Mouse (Mus musculus) T-helper 2 cell (primary cell): ENCODE data around the gene Pdcd4.

ENCODE experiments used
- in situ Hi-C: fragments of 300-600 bp; cut with MboI, MseI; formaldehyde crosslinking; loops from one replicate; pipeline ENCODE4 v1.15.1; 2025; ENCODE audit warnings: high pct_unique_total_duplicates

Pdcd4 gene

DNA sequence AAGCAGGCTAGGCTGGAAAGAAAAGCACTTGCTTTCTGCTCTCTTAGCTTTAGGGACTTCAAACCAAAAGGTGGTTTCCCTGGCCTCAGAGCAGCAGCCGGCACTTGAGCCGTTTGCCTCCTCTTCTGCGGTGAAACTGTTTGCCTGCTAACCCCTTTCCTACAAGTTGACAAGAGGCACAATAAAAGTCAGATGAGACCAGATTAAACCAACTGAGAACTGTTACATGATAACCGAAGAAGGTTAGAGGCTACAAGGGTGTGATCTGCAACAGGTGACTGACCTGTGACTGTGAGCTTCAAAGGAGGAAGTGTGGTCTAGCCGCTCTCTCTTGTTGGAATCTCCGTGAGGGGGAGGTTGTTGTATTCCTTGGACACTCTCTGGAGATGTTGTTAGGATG is 20.5 kb upstream of the Pdcd4 start:
- in situ Hi-C loops, result no loop called here

DNA sequence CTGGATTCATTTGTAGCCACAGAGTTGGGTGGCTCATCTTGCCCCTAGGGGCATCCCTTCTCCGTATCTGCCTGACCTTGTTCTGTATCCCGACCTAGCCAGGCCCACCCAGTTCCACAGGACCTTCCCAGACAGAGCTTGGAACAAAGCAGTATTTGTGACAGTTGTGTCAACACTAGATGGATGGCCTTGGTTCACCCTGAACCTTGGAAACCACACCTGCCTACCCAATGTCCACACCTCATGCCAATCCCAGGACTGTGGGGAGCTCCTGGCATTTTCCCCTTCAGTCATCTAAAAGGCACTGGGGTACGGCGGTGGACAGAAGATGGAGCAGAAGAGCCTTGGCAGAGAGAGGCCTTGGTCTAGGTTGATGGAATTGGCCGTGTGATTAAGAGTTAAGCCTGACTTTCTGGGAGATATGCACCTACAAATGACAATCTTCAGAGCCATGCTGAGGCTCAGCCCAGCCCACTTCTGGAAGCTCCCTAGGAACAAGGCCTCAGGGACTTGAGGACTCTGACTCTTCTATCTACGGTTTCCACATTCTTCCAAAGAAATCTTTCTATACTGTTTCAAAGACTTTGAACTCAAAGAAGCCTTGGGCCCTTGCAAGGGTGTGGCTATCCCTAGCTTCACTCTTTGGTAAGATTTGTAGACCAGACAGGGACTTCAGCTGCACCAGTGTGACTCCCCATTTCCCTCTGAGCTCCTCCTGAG is 18.9 kb upstream of the Pdcd4 start:
- in situ Hi-C loops, result no loop called here

DNA sequence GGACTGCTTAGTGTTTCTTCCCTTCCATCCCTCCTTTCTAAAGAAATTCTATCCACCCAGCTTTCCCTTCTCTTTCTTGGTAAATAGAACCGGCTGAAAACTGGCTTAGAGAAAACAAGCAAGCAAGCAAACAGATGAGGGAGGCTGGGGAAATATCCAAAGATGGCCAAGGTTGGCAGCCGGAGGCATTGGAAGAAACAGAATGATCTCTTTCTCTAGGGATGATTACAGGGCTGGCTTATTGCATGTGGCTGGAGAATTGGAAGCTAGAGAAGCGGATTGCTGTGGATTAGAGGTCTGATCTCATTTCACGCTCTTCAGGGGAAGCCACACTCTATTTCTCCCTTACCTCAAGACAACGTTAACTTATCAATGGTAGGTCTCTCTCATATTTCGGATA is 16.8 kb upstream of the Pdcd4 start:
- in situ Hi-C loops, result no loop called here

DNA sequence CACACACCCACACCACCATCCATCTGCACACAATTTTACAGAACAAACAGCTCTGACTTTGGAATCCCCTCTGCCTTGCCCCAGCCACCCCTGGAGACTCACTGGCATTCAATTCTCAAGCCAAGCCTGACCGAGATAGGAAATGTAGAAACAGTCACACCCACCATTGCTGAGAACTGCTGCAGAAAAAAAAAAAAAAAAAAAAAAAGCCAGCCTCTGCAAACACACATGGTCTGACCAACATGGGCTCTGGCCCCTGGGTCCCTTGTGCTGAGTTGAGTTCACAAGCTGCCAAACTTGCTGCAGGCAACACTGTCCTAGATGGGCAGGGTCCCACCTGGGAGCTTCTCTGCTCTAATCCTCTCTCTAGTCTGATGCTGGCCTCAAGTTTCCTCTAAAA is 14.3 kb upstream of the Pdcd4 start:
- in situ Hi-C loops, result no loop called here

DNA sequence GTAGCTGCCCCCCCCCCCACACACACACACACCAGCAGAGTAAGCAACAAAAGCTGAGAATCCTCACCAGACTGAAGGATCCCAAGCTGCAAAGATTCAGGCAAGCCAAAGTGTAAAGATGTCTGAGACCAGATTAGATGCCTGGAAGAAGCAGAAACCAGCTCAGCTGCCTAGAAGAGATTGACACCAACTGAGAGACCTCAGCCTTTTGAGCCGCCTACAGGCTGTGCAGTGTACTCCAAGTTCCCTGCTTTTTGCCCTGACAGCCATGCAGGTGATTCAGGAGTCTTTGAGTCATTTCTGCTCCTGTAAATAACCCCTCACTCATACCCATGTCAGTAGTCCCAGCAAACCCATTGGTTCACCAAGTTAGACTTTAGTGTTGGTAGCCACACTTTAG is 11.6 kb upstream of the Pdcd4 start:
- in situ Hi-C loops, result no loop called here

DNA sequence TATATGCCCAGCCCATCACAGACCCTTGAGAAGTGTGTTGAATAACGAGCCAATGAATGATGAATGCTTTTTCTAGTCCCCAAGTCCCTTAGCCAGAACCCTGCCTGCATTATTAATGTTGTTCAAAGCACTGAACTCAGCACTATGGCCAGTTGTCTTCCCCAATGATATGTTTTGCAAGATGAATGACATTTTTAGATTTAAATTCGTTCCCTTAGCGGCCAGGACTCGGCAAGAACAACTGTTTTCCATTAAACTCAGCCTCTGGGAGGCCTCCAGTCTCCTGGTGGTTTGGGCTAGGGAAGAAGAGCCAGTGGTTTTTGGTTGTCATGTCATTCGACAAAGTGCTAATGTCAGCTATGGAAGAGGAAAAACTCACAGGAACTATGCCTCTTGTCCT is 10.2 kb upstream of the Pdcd4 start:
- in situ Hi-C loops, result no loop called here

DNA sequence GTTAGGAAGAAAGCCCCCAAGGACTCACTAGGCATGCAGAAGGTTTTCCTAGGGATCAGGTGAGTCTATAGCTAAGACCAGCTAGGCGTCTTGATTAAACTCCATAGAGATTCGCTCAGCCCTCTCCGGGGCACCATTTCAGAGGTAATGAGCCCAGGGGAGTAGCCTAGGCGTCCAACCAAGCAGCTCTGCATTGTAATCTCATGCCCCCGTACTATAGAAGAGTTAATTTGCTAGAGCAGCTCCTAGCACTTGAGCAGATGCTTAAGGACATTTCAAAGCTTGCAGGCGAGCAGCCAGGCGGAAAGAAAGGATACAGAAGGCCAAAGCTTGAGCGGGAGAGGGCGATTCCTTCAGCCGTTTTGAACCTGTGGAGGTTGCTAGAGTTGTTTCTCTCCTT is 6.6 kb upstream of the Pdcd4 start:
- in situ Hi-C loops, result no loop called here

DNA sequence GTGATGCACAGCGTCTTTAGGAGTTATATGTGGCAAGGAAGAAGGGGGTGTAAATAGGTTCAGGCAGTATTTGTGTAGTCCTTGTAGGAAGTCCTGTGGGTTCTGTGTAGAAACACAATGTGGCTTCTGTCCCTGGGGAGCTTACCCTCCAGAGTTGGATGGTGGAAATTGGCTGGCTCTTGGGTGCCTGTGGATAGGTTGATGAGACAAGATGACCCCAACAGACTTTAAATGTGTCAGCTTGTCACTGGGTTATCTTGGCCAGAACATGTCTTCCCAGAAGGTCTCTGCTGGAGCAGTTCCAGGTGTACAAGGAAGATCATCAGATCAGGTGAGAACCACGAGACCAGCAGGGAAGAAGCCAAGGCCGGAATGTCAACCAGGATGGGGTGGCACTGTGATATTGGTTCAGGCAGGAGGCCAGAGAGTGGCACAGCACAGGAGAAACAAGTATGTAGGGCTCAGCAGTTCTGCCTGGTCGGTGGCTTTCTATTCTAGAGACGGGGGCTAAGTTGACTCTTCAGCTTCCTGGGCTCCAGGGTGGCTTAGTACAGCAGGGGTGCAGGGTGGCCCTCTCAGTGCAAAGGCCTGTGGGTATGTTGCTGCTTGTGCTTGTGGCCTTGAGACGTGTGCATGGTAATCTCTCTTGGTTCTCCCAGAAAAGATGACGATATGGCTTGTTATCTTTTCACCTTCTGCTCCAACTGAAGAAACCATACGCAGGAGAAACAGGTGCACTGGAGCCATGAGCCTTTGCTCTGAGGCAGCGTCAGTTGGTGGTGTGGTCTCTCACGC is 5.3 kb upstream of the Pdcd4 start:
- in situ Hi-C loops, result no loop called here

DNA sequence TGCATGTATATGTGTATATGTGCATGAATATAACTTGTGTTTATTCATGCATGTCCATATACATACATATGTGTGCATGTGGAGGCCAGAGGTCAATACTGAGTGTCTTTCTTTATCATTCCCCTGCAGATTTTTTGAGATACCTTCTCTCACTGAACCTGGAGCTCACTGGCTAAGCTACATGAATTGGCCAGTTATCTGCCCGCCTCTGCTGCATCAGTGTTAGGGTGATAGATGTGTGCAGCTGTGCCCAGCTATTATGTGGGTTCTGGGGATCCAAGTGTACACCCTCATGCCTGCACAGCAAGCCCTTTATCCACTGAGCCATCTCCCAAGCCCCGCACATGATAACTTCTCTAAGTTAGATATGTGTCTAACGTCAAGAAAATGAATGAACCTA is 4.2 kb upstream of the Pdcd4 start:
- in situ Hi-C loops, result no loop called here

DNA sequence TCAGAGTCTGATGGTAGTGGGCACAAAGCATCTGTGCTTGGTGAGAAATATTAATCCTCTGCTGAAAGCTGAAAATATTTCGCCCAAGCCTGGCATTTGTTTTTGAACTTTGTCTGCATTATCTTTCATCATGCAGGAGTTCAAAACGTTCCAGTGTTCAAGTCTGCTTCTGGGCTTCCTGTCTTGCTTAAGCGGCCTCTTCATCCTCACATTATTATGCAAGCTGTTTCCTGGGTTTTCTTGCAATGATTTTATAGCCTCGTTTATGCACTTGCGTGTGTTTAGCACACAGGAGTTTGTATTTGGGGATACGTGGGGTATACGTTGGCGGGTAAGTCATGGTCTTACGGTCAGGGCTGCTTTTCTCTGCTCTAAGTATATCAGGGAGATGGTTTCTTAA is 3.7 kb upstream of the Pdcd4 start:
- in situ Hi-C loops, result no loop called here

DNA sequence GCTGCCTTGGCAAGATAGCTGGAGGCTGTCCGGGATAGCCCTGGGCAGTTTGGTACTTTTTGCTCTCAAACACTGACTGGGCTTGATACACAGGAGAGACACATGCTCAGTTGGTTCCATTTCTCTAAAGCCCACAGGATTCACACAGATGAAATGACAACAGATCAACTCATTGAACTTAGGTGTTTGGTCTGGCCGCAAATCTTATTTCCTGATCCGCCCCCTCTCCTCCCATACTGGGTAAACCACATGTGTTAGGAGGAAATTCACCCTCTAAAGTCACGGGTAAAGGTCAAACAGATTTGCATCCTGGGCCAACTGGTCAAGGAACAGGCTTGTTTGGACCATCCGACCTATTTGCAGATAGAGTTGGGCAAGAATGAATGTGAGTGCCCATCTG is 2.5 kb upstream of the Pdcd4 start:
- in situ Hi-C loops, result no loop called here

DNA sequence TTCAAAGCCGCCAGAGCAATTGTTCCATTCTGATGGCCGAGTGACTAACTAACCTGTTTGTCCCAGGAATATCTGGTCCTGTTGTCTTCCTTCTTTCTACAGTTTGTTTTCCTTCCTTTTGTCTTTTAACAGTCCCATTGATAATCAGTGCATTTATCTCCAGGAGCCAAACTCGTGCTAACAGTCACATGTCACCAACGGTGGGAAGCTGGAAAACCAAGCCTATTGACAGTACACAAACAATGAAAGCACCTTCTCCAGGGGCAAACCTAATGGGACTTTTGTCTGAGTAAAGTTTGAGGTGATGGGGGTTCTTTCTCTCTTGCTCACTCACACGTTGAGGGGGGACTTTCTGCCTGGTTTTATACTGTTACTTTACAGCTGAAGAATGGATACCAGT is 1.8 kb upstream of the Pdcd4 start:
- in situ Hi-C loops, result loop anchor here (5.0 kb wide), 1 partner anchor 88 kb away; no protein-coding TSS in a partner anchor

DNA sequence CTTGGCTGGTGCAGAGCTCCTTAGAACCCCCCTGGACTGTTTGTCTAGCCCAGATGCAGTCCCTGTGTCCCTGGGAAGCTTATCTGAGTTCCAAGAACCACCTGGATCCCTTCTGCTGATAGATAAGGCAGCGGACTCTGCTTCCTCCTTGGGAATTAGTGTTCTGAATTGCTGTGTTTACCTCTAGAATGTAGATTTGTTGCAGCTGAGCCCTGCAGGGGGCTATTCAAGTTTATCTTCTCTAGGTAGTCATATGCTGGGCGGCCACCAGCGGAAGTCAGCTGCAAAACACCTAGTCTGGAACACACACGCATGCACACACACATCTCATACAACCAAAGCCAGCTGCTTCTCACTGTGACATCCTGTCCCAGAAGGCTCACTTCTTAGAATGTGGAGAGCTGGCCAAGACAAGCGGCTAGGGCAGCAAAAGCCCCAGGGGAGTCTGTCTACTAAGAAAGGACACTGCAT is 1.2 kb upstream of the Pdcd4 start:
- in situ Hi-C loops, result loop anchor here (5.0 kb wide), 1 partner anchor 89 kb away; no protein-coding TSS in a partner anchor

DNA sequence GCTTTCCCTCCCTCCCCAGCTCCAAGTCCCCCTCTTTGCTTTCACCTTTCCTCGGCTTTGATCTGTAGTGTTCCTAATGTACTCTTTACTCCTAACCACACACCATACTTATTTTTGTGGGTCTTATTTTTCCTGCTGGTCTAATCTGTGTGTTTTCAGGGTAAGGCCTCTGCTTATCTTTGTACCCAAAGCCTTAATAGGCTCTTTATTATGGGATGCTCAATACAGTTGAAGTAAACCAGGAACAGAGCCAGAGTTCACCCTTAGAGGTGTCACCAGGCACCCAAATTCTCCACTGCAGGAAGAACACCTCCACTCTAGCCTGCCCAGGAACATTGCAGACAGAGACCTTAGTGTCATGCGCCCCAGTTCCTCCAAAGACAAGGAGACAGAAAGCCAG is 462 bp upstream of the Pdcd4 start:
- in situ Hi-C loops, result loop anchor here (5.0 kb wide), 1 partner anchor 89 kb away; no protein-coding TSS in a partner anchor

DNA sequence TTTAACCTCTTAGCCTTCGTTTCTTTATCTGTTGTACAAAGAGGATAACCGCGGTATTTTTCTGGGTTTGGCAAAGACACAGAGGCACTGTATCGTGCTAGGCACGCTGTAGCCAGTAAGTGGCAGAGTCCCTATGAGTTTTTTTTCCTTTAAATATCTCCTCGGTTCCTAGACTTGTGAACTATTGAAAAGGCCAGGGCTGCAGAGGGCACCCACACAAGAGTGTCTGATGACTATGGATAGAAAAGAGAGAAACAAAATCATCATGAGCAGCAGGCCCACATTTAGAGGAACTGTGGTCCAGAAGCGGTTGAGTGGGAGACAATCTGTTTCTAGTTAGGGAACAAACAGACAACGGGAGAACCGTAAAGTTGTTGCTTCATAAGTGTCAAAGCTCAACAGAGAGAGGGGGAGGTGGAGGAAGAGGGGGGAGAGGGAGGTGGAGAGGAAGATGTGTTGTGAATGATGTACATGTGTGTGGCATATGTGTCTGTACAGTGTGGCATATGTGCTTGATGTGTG is 868 bp downstream of the Pdcd4 start:
- in situ Hi-C loops, result loop anchor here (5.0 kb wide), 1 partner anchor 91 kb away; no protein-coding TSS in a partner anchor

DNA sequence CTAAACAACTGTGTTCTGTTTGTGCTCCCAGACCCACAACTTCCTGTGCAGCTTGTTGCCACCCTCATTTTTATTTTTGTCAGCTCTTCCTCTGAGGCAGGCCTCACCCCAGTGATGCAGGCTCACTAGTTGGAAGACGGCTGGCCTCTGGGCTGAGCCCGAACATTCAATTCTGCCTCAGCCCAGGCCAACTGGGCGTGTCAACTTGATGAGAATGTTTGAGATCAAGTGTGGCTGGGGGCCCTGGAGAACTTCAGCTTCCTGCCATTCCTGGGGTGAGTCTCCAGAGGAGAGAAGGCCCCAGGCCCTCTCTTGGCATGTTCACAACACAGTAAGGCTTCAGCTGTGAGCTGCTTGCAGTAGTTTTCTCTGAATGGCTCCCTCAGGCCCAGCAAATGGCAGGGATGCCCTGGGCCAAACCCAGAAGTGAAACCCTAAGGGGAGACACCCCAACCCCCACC is 1.7 kb downstream of the Pdcd4 start:
- in situ Hi-C loops, result loop anchor here (5.0 kb wide), 1 partner anchor 91 kb away; no protein-coding TSS in a partner anchor

DNA sequence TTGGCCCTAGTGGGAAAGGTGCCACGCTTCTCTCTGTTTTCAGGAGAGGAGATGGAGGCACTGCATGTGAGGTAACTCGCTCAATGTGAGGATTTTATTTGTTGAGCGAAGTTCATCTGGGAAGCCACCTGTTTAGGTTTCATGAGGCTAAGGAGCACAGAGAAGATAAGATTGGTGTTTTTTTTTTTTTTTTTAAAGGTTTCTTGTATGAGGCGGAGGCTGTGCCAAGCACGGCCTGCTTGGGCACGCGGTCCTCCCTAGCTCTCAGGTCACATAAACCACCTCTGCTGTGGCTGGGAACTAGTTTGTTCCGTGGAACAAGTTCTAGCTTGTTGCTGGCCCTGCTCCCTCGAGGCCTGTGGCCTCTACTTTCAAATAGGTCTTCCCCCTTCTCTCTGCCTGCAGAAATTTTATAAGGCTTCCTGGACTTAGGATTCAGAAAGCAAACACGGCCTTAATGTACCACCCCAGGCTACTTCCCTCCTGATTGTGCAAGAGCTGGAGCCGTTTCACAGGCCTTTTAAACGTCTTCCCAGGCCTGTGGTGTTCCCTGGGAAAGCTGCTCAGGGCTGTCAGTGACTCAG is 2.6 kb downstream of the Pdcd4 start:
- in situ Hi-C loops, result loop anchor here (5.0 kb wide), 1 partner anchor 92 kb away; no protein-coding TSS in a partner anchor

DNA sequence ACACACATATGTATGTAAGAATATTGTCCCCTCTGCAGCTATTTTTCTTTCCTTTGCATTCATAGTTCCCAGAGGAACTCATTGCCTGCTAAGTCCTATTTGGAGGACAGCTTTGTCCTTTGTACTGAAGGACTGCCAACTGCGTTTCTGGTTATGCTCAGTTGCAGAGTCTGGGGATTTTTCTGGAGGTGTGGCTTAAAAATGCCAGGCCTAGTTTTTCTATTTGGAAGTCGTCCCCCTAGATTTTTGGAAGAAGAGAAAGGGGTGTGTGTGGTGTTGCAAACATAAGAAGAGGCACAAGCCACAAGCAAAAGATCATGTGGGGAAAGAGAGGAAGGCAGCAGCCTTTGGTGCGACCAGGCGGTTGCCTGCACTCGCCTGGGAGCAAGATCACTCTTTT is 6.0 kb downstream of the Pdcd4 start:
- in situ Hi-C loops, result no loop called here

DNA sequence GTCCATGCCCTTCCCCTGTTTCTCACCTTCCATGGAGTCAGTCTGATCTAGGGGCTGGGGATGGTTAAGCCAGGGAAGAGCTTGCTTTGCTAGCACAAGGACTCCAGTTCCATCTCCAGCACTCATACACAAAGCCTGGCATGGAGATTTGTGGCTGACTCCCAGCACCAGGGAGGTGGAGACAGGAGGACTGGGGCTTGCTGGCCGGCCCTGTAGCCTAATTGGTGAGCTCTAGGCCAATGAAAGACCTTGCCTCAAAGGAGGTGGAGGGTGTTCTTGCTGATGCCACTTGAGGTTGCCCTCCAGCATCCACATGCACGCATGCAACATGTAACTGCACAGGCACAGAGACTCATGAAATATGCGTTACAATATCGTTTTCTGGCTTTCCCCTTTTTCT is 6.5 kb downstream of the Pdcd4 start:
- in situ Hi-C loops, result no loop called here

DNA sequence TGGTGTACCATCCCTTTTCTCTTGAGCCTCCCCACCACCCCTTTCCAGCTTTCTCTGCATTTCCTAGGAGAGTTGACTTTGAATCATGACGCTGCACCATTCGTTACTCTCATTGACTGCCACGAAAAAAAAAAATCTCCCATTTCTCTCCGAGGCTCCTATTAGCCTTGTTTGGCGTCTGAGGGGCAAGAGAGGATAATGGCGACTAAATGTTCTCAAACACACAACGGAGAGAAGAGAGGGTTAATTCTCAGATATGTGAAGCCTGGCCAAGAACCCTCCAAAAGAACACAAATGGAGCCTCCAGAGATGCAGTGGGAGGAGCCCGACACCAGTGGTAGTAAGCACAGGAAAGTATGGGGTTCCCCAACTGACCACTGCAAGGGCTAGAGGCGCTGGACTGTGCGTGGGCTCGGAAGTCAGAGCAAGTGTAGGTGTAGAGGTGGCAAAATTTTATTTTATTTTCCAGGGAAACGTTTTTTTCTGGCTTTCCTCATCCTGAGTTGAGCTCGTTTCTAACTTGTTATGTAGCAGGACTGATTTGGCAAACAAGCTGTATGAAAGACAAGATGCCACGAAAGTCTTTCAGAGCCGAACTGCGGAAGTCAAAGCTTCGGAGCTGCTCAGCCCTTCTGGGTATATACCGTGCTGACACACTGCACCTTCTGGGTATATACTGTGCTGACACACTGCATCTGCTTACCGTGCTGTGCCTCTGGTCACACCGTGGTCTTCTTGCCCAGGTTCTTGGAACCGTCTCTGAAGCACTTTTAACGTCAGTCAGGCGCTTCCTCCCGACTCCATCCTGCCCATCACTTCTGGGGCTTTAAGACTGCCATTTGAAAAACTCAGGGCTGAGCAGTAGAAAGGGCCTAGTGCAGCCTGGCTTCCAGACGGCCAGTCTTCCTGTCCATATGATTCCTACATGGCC is 7.2 kb downstream of the Pdcd4 start:
- in situ Hi-C loops, result no loop called here
